Mouse (Mus musculus) C2C12 (cell line): ENCODE results near the gene Txn1.

Experiments
- CEBPB ChIP-seq: IDR thresholded peaks from one replicate; pipeline ENCODE4 v1.6.1; 2011; ENCODE audit warnings: low read depth, mild to moderate bottlenecking, control low read depth, moderate library complexity
- CTCF ChIP-seq: IDR thresholded peaks from one replicate; pipeline ENCODE4 v1.5.1; 2011; ENCODE audit not compliant: control insufficient read depth, insufficient read depth, insufficient read length
- MAX ChIP-seq: IDR thresholded peaks from one replicate; pipeline ENCODE4 v1.6.1; 2011; ENCODE audit warnings: mild to moderate bottlenecking, control low read depth
- USF1 ChIP-seq: IDR thresholded peaks from one replicate; pipeline ENCODE4 v1.6.1; 2011; ENCODE audit warnings: low read depth, mild to moderate bottlenecking, control low read depth, moderate library complexity

DNA sequence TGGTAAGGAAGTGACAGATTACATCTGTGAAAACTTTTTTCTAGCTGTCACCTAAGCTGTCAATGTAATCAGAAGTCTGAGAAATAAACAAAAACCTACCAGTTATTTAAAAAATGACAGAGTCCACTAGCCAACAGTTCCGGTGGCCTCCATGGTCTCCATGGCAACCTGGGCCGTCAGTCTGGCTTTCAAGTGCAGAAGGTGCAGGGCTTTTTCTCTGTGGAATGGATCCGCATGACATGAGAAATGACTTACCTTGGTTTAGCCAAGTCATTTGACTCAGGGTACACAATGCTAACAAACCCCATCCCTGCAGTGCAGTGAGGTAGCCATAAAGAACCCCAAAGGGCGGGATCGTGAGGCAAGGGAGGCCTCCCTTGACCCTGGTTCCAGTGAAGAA is 34.0 kb downstream of the Txn1 start:
- TF ChIP-seq CTCF (no peak), CEBPB (no peak), MAX (no peak), USF1 (no peak)
